In the genomic region with DNA sequence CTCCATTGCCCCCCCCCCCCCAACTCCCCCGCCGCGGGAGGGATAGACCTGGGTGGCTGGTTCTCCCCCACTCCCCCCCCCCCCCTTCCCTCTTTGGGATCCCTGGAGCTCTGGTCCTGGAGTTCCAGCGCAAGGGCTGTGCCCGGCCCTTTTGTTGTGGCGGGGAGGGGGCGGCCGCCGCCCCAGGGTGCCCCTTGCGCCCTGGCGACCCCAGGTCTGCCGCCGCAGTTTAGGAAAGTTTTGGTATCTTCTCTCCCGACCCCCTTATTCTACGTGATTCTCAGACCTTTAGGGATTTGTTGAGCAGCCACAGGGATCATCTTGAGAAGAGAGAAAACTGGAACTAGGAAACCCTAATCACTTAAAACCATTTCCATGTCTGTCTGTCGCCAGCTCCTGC, we compare ENCODE assay signal across 8 mouse cellular contexts. TPM values are rescaled to one million over a fixed set of nuclear protein-coding genes. Genes with fewer than 3 reads are reported as not detected.
A peak's percentile ranks its signal among the peaks of the same experiment; 100 is the strongest.
DNase-seq lines count a peak whose midpoint lies in the region; ATAC-seq and TF ChIP-seq lines count a peak whose summit lies in the region.

No protein-coding gene starts in this region.

- peak overlapping the region; percentile 91 for H3K9ac ChIP-seq in embryonic facial prominence, embryonic 13.5 days
- peak overlapping the region; percentile 94 for H3K9ac ChIP-seq in limb, embryonic 11.5 days (ENCODE audit: low read length)
- peak overlapping the region; percentile 86 for H3K9ac ChIP-seq in stomach, embryonic 16.5 days (ENCODE audit: low read length)

- 3% methylated on average over 15 of the region's 16 CpGs for WGBS in embryonic facial prominence, embryonic 13.5 days
- WGBS in limb, embryonic 11.5 days = under 1% methylated on average over 12 of the region's 16 CpGs
- 0% methylated on average over 13 of the region's 16 CpGs for WGBS in stomach, embryonic 16.5 days

- peak overlapping the region; percentile 89 for H3K4me3 ChIP-seq in gastrocnemius, adult 2 months
- peak overlapping the region; percentile 87 for H3K4me3 ChIP-seq in embryonic facial prominence, embryonic 13.5 days
- peak overlapping the region; percentile 89 for H3K4me3 ChIP-seq in limb, embryonic 11.5 days (ENCODE audit: low read depth, low read length)
- peak overlapping the region; percentile 88 for H3K4me3 ChIP-seq in stomach, embryonic 16.5 days (replicated peaks; ENCODE audit: low read length)

- no peak for DNase-seq in gastrocnemius, adult 2 months
- no peak for DNase-seq in gastrocnemius, adult 18-20 months (ENCODE audit: low spot score)
- peak; percentile 60 for DNase-seq in 3134 (ENCODE audit: extremely low read depth, insufficient read length, low spot score)
- DNase-seq in limb, embryonic 11.5 days (ENCODE audit: low spot score) = peak; percentile 35
- no peak for DNase-seq in right cerebral cortex, adult 2 months (ENCODE audit: low spot score in 2 of 2)
- no peak for DNase-seq in right cerebral cortex, postnatal 14 days

- peak overlapping the region; percentile 66 for H3K4me2 ChIP-seq in embryonic facial prominence, embryonic 13.5 days
- peak overlapping the region; percentile 34 for H3K4me2 ChIP-seq in limb, embryonic 11.5 days (ENCODE audit: low read depth, severe bottlenecking)
- peak overlapping the region; percentile 73 for H3K4me2 ChIP-seq in stomach, embryonic 16.5 days (ENCODE audit: low read depth, low read length)

- no peaks in the 10 kb centered on the region for H3K36me3 ChIP-seq in embryonic facial prominence, embryonic 13.5 days
- H3K36me3 ChIP-seq in limb, embryonic 11.5 days (ENCODE audit: control insufficient read depth, insufficient read depth, low read length) = no peaks in the 10 kb centered on the region
- H3K36me3 ChIP-seq in stomach, embryonic 16.5 days (ENCODE audit: control insufficient read depth, insufficient read depth, low read length) = no peaks in the 10 kb centered on the region

- no peaks in the 10 kb centered on the region for H3K27me3 ChIP-seq in embryonic facial prominence, embryonic 13.5 days
- no peaks in the 10 kb centered on the region for H3K27me3 ChIP-seq in limb, embryonic 11.5 days (ENCODE audit: control insufficient read depth, insufficient read depth, low read length)
- H3K27me3 ChIP-seq in stomach, embryonic 16.5 days (ENCODE audit: control insufficient read depth, insufficient read depth, low read length) = no peaks in the 10 kb centered on the region

- no peak for TF ChIP-seq CTCF in gastrocnemius, adult 2 months (IDR thresholded peaks at IDR 0.05)

- no peaks in the 10 kb centered on the region for H3K9me3 ChIP-seq in embryonic facial prominence, embryonic 13.5 days
- no peaks in the 10 kb centered on the region for H3K9me3 ChIP-seq in limb, embryonic 11.5 days (ENCODE audit: control insufficient read depth, low read length)
- no peaks in the 10 kb centered on the region for H3K9me3 ChIP-seq in stomach, embryonic 16.5 days (replicated peaks; ENCODE audit: control insufficient read depth, low read length)

- peak overlapping the region; percentile 87 for H3K27ac ChIP-seq in gastrocnemius, adult 2 months
- peak overlapping the region; percentile 90; the same call in 1 of the 2 replicates for H3K27ac ChIP-seq in embryonic facial prominence, embryonic 13.5 days
- H3K27ac ChIP-seq in limb, embryonic 11.5 days (replicated peaks; ENCODE audit: low read depth, low read length) = peak overlapping the region; percentile 74; the same call in 1 of the 2 replicates
- H3K27ac ChIP-seq in stomach, embryonic 16.5 days (ENCODE audit: low read length) = peak overlapping the region; percentile 81; the same call in 1 of the 2 replicates

- ATAC-seq in embryonic facial prominence, embryonic 13.5 days (ENCODE audit: insufficient number of reproducible peaks, insufficient read depth, low FRiP score, low TSS enrichment, low read depth) = 0 out of 2 replicates have a peak, but pooled peaks have one; percentile 17
- ATAC-seq in limb, embryonic 11.5 days (ENCODE audit: insufficient number of reproducible peaks, low FRiP score, low TSS enrichment, low read depth) = peak; percentile 28; the same call in 1 of the 2 replicates
- ATAC-seq in stomach, embryonic 16.5 days (ENCODE audit: insufficient read depth, low FRiP score) = peak; percentile 14; the same call in 1 of the 2 replicates

- intact Hi-C loops in gastrocnemius, adult 2 months (cut with DNase I) = loop anchor here (1.0 to 5.0 kb wide), 4 partner anchors 53 to 298 kb away; a partner anchor contains a TSS

- peaks cover 13% of the 10 kb centered on the region for H3K4me1 ChIP-seq in embryonic facial prominence, embryonic 13.5 days
- no peaks in the 10 kb centered on the region for H3K4me1 ChIP-seq in limb, embryonic 11.5 days (ENCODE audit: control insufficient read depth, insufficient read depth, low read length)
- H3K4me1 ChIP-seq in stomach, embryonic 16.5 days (ENCODE audit: control insufficient read depth, insufficient read depth, low read length) = peaks cover 6% of the 10 kb centered on the region

RNA-seq across cellular contexts. Expression of a gene that starts 4.9 kb away (rescaled TPM):
- total RNA-seq in gastrocnemius, adult 2 months (2021) = 1 to 10 TPM; 2.5 to 3.9 TPM
- total RNA-seq in gastrocnemius, adult 18-20 months (2021) = 1 to 10 TPM; 2.5 to 3.1 TPM
- polyA plus RNA-seq in embryonic facial prominence, embryonic 13.5 days (2015; fragmentation: Nextera tagmentation; extraction: Ambion mirVana) = 28.1 and 30.6 TPM in 2 replicates
- 37.3 and 37.7 TPM in 2 replicates for polyA plus RNA-seq in limb, embryonic 11.5 days (2014; fragmentation: Nextera tagmentation; extraction: Ambion mirVana)
- 24.1 and 25.5 TPM in 2 replicates for polyA plus RNA-seq in stomach, embryonic 16.5 days (2015; fragmentation: Nextera tagmentation; extraction: Ambion mirVana)

Comparison
In these comparisons a context has a peak if more than half of its experiments do, and no peak if none do; other contexts are left out.
1. DNase-seq: peak in 3134 (single experiment) and limb, embryonic 11.5 days (single experiment); none in gastrocnemius, adult 2 months (single experiment), gastrocnemius, adult 18-20 months (single experiment), right cerebral cortex, adult 2 months (0 of 2) and right cerebral cortex, postnatal 14 days (single experiment).
2. Peak in every context shown above with its lines, with median percentiles within 50 percentile points of each other: H3K27ac ChIP-seq, H3K4me3 ChIP-seq, ATAC-seq, H3K4me2 ChIP-seq and H3K9ac ChIP-seq.